Mouse (Mus musculus) right cerebral cortex, adult 18-20 months (tissue): ENCODE measurements around the gene Myh2.

ENCODE experiments used
- DNase-seq: peaks from one replicate; pipeline ENCODE4 v3.0.0; 2022; ENCODE audit warnings: mixed read lengths

Gene Myh2

GRCm38 (mm10) chr11:67170727-67171126 lies at the start of gene Myh2:
TSS of gene Myh2 (plus strand) at chr11:67171027.
- DNase-seq = no peak

DNA sequence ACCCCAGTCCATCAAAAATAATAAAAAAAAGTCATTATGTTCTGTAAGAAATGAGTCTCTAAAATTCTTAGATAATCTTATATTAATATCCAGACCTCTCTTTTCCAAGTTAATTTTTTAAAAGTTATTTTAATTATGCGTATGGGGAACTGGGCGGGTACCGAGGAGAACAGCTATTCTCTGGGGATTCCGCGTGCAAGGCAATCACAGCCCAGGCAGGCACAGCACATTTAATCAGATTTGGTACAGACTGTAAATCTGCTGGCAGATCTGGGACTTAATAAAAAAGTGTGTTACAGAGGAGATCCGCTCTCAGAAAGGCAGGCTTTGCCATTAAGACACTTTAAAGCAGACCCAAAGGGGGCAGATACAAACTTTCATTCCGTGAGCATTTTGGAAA lies 45.9 kb upstream of the Myh2 start:
- no peak for DNase-seq

- peak; percentile 84 for DNase-seq
Observed at GRCm38 (mm10) chr11:67125361-67125760, 45.5 kb upstream of the Myh2 start.

DNA sequence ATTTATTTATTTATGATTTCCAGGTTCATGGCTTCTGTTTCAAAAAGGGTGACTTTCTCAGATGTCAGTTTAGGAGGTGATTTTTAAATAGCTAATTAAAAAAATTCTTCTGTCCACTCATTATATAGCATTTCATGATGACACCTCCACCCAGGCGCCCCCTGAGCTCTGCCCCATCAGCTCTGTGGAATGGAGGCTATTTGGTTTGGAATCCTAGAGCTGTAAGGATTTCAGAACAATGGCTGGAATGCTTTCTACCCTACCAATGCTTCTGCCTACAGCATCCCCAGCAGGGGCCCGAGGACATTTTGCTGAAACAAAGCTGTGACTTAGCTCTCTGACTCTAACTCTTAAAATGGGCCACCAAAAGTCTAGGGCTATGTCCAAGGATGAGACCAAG lies 37.3 kb upstream of the Myh2 start:
- DNase-seq = no peak

GRCm38 (mm10) chr11:67134654-67135053 lies 36.2 kb upstream of the Myh2 start:
- no peak for DNase-seq

DNA sequence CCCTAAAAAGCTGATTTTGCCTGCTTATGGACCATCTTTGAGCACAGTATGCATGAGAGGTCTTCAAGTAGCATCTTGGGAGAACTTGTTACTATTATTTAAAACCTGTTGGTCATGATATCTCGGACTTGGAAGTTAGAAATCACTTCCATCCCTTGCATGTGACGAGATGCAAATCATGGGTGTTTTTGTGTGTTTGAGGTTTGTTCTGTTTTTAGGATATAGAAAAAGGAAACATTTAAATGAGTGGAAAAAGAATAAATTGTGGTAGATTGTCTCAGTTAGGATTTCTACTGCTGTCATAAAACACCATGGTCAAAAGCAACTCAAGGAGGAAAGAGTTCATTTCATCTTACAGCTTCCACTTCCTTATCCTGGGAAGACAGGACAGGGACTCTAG lies 35.3 kb upstream of the Myh2 start:
- DNase-seq = no peak

DNA sequence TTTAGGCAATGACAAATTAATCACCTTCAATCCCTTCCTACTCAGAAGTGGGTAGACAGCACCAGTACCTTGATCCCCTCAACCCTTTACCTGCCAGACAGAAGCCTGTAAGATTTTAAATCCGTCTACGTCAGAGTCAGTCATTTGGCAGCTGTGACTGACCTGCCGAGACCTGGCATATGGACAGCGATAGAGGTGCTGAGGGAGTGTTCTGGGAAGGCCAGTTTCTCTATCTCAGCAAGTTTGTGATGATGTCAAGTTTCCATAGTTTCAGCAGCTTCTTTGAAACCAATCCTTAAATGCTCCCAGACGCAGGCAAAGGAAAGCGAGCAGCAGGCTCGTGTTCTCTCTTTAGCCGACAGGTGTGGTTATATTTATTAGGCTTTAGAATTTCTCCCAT lies 31.3 kb upstream of the Myh2 start:
- no peak for DNase-seq

DNA sequence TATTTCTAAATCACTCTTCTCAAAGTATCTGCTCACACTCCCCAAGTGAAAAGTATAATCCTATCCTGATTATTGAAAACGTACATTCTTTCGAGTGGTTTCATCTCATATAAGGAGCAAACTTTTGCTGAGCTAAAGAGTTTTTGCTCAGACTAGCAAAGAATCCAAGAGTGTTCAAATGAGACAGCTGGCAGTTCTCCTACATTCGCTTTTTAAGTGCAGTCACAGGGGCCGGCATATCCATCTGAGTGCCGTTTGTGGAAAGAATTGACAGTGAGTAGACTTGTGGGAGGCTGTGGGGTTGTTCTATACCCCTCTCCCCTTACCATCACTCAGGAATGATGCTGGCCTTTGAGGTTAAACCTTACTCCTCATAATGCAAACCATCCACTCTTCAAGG lies 30.7 kb upstream of the Myh2 start:
- DNase-seq = no peak

GRCm38 (mm10) chr11:67141031-67141430 lies 29.8 kb upstream of the Myh2 start:
- DNase-seq = no peak

DNA sequence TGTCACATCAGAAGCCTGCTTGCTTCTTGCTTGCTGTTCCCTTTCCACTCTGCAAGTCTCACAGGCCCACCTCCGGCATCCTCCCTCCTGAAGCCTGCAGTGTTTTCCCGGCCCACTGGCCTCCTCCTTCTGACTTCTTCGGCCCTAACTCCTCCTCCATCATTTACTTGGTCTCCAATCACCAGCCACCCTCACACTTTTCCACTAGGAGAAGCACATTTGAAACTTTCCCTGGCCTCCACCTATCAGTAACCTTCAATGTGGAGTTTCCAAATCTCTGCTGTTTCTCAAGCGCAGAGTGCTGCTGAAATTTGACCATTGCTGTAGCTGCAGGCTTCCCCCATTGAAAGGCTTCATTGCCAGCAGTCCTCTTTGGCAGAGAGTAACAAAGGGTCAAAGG lies 28.8 kb upstream of the Myh2 start:
- no peak for DNase-seq

DNA sequence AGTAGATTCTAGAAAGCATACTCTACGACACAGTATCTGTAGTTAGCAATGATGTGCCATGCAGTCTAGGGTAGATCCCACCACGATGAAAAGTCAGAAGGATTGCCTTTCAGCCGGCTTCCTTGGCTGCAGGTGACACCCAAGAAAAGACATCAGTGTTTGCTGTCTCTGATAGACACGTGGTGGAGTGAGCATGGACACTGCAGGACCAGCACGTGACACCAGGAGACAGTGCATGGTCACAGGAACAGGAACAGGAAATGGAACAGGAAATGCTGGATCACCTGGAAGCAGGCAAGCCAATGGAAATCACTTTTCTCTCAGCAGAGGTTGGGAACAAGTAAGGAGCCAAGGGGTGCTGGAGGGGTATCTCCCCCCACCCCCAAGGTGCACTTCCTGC lies 27.8 kb upstream of the Myh2 start:
- DNase-seq = no peak

DNA sequence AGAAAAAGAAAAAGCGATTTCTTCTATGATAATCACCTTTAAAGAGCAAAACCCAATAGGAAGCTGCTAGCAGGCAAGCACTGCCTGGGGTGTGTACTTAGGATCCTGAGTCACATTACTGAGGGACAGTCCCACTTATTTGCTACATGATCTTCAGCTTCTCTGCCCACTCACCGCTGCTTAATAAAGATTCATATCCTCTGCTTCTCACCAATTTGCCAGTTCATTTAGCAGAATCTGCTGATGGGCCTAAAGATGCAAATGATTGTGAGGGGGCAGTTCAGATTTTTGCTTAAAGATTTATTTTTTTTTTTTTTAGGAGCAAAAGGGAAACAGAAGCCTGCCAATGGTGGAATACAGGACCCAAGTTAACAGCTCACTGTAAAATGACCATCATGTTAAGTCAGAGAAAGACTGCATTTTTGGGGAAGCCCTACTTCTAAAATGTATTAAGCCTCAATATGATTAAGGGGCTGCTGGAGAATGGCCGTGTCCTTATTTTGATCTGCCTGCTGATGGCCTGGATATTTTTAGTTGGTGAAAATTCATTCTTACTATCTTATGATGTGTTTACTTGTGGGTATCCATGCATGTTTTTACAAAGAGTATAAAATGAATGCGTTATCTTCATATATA lies 26.8 kb upstream of the Myh2 start:
- no peak for DNase-seq

GRCm38 (mm10) chr11:67144559-67145265 lies 26.1 kb upstream of the Myh2 start:
- DNase-seq = no peak

GRCm38 (mm10) chr11:67145482-67146408 lies 25.1 kb upstream of the Myh2 start:
- DNase-seq = no peak

GRCm38 (mm10) chr11:67146409-67147282 lies 24.2 kb upstream of the Myh2 start:
- no peak for DNase-seq

DNA sequence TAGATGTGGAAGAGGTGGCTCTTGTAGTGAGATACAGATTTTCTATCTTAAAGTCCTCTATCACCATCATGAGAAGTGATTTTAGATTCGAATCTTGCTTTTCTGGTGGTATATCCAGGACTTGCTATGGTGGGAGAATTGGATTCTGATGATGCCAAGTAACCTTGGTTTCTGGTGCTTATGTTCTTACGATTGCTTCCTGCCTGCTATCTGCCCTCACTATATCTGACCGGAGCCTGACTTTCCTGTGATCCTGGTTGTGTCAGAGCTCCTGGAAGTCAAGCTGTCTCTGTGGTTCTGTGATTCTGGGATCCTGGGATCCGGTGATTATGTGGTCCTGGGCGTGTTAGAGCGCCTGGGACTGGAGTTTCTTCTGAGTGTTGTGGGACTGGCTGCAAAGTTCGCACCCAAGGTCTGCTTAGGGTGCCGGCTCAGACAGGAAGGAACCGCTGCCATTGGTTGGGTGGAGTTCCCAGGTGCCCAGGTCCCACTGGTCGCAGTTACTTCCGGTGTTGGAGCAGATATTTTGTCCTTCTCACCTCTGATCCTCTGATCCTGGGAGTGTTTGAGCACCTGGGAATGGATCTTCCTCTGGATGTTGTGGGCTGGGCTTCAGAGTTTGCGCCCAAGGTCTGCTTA lies 23.4 kb upstream of the Myh2 start:
- DNase-seq = no peak

DNA sequence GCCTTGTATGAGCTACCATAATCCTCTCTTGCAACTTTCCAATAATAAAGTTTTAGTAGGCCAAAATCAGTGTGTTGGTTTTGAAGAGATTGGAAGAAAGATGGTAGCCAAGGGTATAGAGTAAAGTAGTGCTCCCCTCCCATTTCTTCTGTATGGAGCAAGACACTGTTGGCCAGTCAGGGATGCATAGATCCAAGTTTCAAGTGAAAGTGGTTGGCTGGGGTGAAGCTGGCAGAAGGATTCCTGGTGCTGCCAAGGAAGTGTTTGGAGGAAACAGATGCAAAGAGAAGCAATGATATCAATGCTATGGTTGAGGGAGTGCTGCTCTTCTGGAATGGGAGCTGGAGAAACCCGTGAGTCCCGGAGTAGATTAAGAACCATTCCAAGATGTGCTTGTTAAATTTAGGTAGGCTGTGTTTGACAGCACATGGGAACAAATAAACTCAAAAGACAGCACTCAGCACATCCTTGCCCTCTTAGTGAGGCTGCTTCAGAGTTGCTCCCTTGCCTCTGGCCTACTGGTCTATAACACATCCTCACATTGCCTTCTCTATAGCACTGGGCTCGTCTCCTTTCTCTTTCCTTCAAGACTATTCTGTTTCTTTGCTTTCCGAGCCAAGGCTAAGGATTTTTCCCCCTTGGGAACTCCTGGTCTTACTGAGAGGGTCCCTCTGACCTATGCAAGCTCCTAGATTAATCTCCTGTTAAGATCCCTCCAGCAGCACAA lies 22.4 kb upstream of the Myh2 start:
- DNase-seq = no peak

DNA sequence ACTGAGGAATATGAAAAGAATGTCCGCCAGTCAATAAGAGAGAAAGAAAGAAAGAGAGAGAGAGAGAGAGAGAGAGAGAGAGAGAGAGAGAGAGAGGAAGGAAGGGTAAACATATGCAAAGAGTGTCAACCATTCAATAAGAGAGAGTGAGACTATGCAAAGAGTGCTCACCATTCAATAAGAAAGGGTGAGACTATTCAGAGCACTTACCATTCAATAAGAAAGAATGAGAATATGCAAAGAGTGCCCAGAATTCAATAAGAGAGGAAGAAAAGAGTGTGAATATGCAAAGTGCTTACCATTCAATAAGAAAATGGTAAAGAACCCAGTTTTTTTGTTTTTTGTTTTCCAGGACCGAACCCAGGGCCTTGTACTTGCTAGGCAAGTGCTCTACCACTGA lies 20.6 kb upstream of the Myh2 start:
- no peak for DNase-seq

DNA sequence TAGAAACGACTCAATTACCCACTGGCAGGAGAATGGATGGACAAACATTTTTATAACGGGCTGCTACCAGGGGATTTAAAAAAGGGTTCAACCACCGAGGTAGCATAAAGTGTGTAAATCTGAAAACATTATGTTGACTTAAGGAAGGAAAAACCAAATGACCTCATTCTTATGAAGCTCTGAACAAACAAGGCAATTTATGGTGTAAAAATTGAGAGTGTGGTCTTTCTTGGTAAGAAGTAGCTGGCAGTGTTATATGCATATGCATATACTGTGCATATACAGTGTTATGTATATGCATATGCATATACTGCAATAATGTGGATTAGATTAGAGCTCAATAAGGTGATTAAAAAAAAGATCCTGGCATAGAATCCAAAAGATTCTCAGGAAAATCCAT lies 19.7 kb upstream of the Myh2 start:
- DNase-seq = no peak

GRCm38 (mm10) chr11:67151651-67152630 lies 18.9 kb upstream of the Myh2 start:
- DNase-seq = no peak
